Mouse (Mus musculus): ENCODE measurements at regions not wholly inside any gene's neighbourhood (a gene's known extent, or its start where the extent isn't known, plus 50 kb on each side); places are given as distances from the start of the nearest gene placed in this dataset.

GRCm38 (mm10) chr8:28593238-28593637, 1145.8 kb downstream of the Poteg start:
- no peaks in the 10 kb centered on the region for H3K4me1 ChIP-seq (replicated peaks; ENCODE audit: insufficient read depth, low read length)
- 91% methylated on average over 3 of the region's 3 CpGs for WGBS
- no peaks in the 10 kb centered on the region for H3K9me3 ChIP-seq (replicated peaks; ENCODE audit: low read length)
- no peak overlapping the region for H3K4me3 ChIP-seq (replicated peaks; ENCODE audit: low read depth, low read length)
- DNase-seq (ENCODE audit: low spot score): no peak
- H3K27me3 ChIP-seq (ENCODE audit: insufficient read depth, low read length): no peaks in the 10 kb centered on the region
- no peak for ATAC-seq (replicated peaks; ENCODE audit: low FRiP score, low read depth)
- no peaks in the 10 kb centered on the region for H3K36me3 ChIP-seq (ENCODE audit: insufficient read depth, low read length)
- H3K4me2 ChIP-seq (ENCODE audit: low read length): no peak overlapping the region
- no peak overlapping the region for H3K27ac ChIP-seq
- no peak for TF ChIP-seq CTCF (IDR thresholded peaks at IDR 0.05; ENCODE audit: low read depth)
- H3K9ac ChIP-seq (ENCODE audit: low read depth, low read length): no peak overlapping the region

GRCm38 (mm10) chr8:28594191-28594590, 1146.7 kb downstream of the Poteg start:
- Histone ChIP-seq H3K36me3 (ENCODE audit: insufficient read depth, low read length) (no peaks in the 10 kb centered on the region), H3K4me1 (replicated peaks; ENCODE audit: insufficient read depth, low read length) (no peaks in the 10 kb centered on the region), H3K4me2 (ENCODE audit: low read length) (no peak overlapping the region), H3K27me3 (ENCODE audit: insufficient read depth, low read length) (no peaks in the 10 kb centered on the region), H3K27ac (no peak overlapping the region), H3K9ac (ENCODE audit: low read depth, low read length) (no peak overlapping the region), H3K4me3 (replicated peaks; ENCODE audit: low read depth, low read length) (no peak overlapping the region), H3K9me3 (replicated peaks; ENCODE audit: low read length) (no peaks in the 10 kb centered on the region)
- 36% methylated on average over 12 of the region's 12 CpGs for WGBS
- no peak for ATAC-seq (replicated peaks; ENCODE audit: low FRiP score, low read depth)
- TF ChIP-seq CTCF (IDR thresholded peaks at IDR 0.05; ENCODE audit: low read depth): no peak
- no peak for DNase-seq (ENCODE audit: low spot score)

GRCm38 (mm10) chr8:28594606-28595005, 1147.1 kb downstream of the Poteg start:
- Histone ChIP-seq H3K27me3 (ENCODE audit: insufficient read depth, low read length) (no peaks in the 10 kb centered on the region), H3K9me3 (replicated peaks; ENCODE audit: low read length) (no peaks in the 10 kb centered on the region), H3K9ac (ENCODE audit: low read depth, low read length) (no peak overlapping the region), H3K4me1 (replicated peaks; ENCODE audit: insufficient read depth, low read length) (no peaks in the 10 kb centered on the region), H3K36me3 (ENCODE audit: insufficient read depth, low read length) (no peaks in the 10 kb centered on the region), H3K4me2 (ENCODE audit: low read length) (no peak overlapping the region), H3K4me3 (replicated peaks; ENCODE audit: low read depth, low read length) (no peak overlapping the region), H3K27ac (no peak overlapping the region)
- no peak for TF ChIP-seq CTCF (IDR thresholded peaks at IDR 0.05; ENCODE audit: low read depth)
- DNase-seq (ENCODE audit: low spot score) (no peak), ATAC-seq (replicated peaks; ENCODE audit: low FRiP score, low read depth) (no peak)
- 30% methylated on average over 7 of the region's 8 CpGs for WGBS

- no peak for DNase-seq (ENCODE audit: low spot score)
Observed at GRCm38 (mm10) chr8:28595880-28596279, 1148.4 kb downstream of the Poteg start.

More at GRCm38 (mm10) chr8:28595880-28596279, 1148.4 kb downstream of the Poteg start:
- no peaks in the 10 kb centered on the region for H3K27me3 ChIP-seq (ENCODE audit: insufficient read depth, low read length)
- WGBS: 70% methylated on average over 5 of the region's 5 CpGs
- H3K27ac ChIP-seq: no peak overlapping the region
- H3K9ac ChIP-seq (ENCODE audit: low read depth, low read length): no peak overlapping the region
- H3K4me3 ChIP-seq (replicated peaks; ENCODE audit: low read depth, low read length): no peak overlapping the region
- H3K4me2 ChIP-seq (ENCODE audit: low read length): no peak overlapping the region
- TF ChIP-seq CTCF (IDR thresholded peaks at IDR 0.05; ENCODE audit: low read depth): no peak
- H3K4me1 ChIP-seq (replicated peaks; ENCODE audit: insufficient read depth, low read length): no peaks in the 10 kb centered on the region
- H3K36me3 ChIP-seq (ENCODE audit: insufficient read depth, low read length): no peaks in the 10 kb centered on the region
- no peak for ATAC-seq (replicated peaks; ENCODE audit: low FRiP score, low read depth)
- H3K9me3 ChIP-seq (replicated peaks; ENCODE audit: low read length): no peaks in the 10 kb centered on the region

Data from kidney, postnatal 0 days (tissue).